Mouse (Mus musculus) liver, embryonic 14.5 days (tissue): ENCODE measurements around the gene Tlr5. TPM values are rescaled to one million over a fixed set of nuclear protein-coding genes. Genes with fewer than 3 reads are reported as not detected.

Source experiments
- ATAC-seq: fragments of 200-750 bp; cut with Nextera tagmentation; 2 replicates; pipeline ENCODE4 v1.8.0; 2017; ENCODE audit warnings: moderate number of reproducible peaks, mild to moderate bottlenecking, moderate library complexity; ENCODE audit not compliant: insufficient read depth
- DNase-seq, 3 experiments: peaks; one replicate each; pipeline ENCODE4 v3.0.0-alpha.2; 2012 to 2013; ENCODE audit warnings: low read depth in 3 of 3, low spot score in 3 of 3
- H3K27ac ChIP-seq: fragments of 300-500 bp; sonication (generic); 2 replicates; pipeline ENCODE4 v1.5.1; 2014; ENCODE audit warnings: moderate library complexity, mild to moderate bottlenecking, control low read depth, inconsistent platforms
- H3K27me3 ChIP-seq: fragments of 300-500 bp; sonication (generic); 2 replicates; pipeline ENCODE4 v1.6.1; 2014; ENCODE audit warnings: mild to moderate bottlenecking, low read length, moderate library complexity; ENCODE audit not compliant: control insufficient read depth, insufficient read depth
- H3K36me3 ChIP-seq: fragments of 300-500 bp; sonication (generic); replicated peaks from 2 replicates; pipeline ENCODE4 v1.6.1; 2014; ENCODE audit warnings: low read depth; ENCODE audit not compliant: control insufficient read depth, insufficient read depth
- H3K4me1 ChIP-seq, 2 experiments: fragments of 200-500 bp in 1 of 2; fragments of 300-500 bp in 1 of 2; sonication (generic) in 1 of 2; replicated peaks; 2 replicates each; pipeline ENCODE4 v1.6.1; 2012 to 2014; ENCODE audit warnings: antibody characterized with exemption in 1 of 2, inconsistent platforms in 1 of 2, low read length in 1 of 2; ENCODE audit not compliant: control insufficient read depth in 2 of 2, insufficient read depth in 2 of 2
- H3K4me2 ChIP-seq: fragments of 300-500 bp; sonication (generic); 2 replicates; pipeline ENCODE4 v1.6.1; 2014; ENCODE audit warnings: low read depth, mild to moderate bottlenecking, control low read depth, moderate library complexity
- H3K4me3 ChIP-seq, 2 experiments: fragments of 200-500 bp in 1 of 2; fragments of 300-500 bp in 1 of 2; sonication (generic) in 1 of 2; 2 replicates each; pipeline ENCODE4 v1.5.1; 2012 to 2014; ENCODE audit warnings: low read depth in 2 of 2, low read length in 2 of 2, mild to moderate bottlenecking in 2 of 2, control low read depth in 1 of 2, inconsistent platforms in 1 of 2, moderate library complexity in 1 of 2; ENCODE audit not compliant: insufficient read depth in 1 of 2
- H3K9ac ChIP-seq: fragments of 300-500 bp; sonication (generic); replicated peaks from 2 replicates; pipeline ENCODE4 v1.6.1; 2014; ENCODE audit warnings: mild to moderate bottlenecking, control low read depth, moderate library complexity
- H3K9me3 ChIP-seq: fragments of 300-500 bp; sonication (generic); 2 replicates; pipeline ENCODE4 v1.6.1; 2016; ENCODE audit warnings: low read length, mixed read lengths; ENCODE audit not compliant: control insufficient read depth
- CTCF ChIP-seq: IDR thresholded peaks from 2 replicates; pipeline ENCODE4 v1.5.1; 2016; ENCODE audit warnings: antibody characterized with exemption, low read depth, control low read depth
- EP300 ChIP-seq: IDR thresholded peaks from 2 replicates; pipeline ENCODE4 v1.6.1; 2016; ENCODE audit warnings: antibody characterized with exemption, low read depth
- WGBS: fragments of 180-500 bp; shearing (Covaris S2); extraction: QIAGEN DNeasy Blood & Tissue Kit; methylation state at CpG from one replicate; pipeline ENCODE4 v1.1.7; 2014; ENCODE audit not compliant: insufficient replicate concordance; 5-methylcytosine and 5-hydroxymethylcytosine counted together
- polyA plus RNA-seq, 2 experiments: library from polyadenylated mRNA; depleted of rRNA in 1 of 2; stranded (reverse) in 1 of 2; unstranded in 1 of 2; fragments of >200 nt; fragmentation: Nextera tagmentation in 1 of 2; extraction: Ambion mirVana in 1 of 2; gene quantifications; 2 replicates each; pipeline versions ENCODE4 v1.2.1 to v1.2.3; 2012 to 2014

Tlr5 gene
- polyA plus RNA-seq, 2 experiments, result 0.90 to 0.98 TPM

DNA sequence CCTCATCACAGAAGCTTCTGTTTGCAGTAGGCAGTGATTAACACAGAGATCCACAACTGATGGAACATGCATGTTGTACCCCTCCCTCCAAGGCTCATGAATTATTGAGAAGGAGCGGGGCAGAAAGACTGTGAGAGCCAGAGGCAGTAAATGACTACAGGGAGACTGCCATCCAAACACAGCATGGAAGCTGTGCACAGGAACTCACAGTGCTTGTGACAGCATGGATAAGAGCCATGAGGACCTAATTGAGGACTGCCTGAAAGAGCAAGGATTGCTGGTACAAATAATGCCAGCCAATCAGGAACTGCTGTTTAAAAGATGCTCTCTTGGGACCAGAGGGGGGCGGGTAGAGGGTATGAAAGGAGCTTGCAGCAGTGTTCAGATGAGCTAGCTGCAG is 12.7 kb upstream of the Tlr5 start:
- no peak for DNase-seq
- Histone ChIP-seq H3K27ac (no peak overlapping the region), H3K4me3 (no peak overlapping the region), H3K9ac (no peak overlapping the region), H3K36me3 (no peaks in the 10 kb centered on the region), H3K27me3 (no peaks in the 10 kb centered on the region), H3K4me2 (no peak overlapping the region), H3K4me1 (no peaks in the 10 kb centered on the region), H3K9me3 (no peaks in the 10 kb centered on the region)
- 67% methylated on average over 2 of the region's 2 CpGs for WGBS
- no peak for ATAC-seq
- TF ChIP-seq EP300 (no peak), CTCF (no peak)

- no peak for TF ChIP-seq CTCF
- TF ChIP-seq EP300, result no peak
- Histone ChIP-seq H3K27me3 (no peaks in the 10 kb centered on the region), H3K4me3 (no peak overlapping the region), H3K36me3 (no peaks in the 10 kb centered on the region), H3K27ac (no peak overlapping the region), H3K9ac (no peak overlapping the region), H3K9me3 (no peaks in the 10 kb centered on the region), H3K4me2 (no peak overlapping the region), H3K4me1 (no peaks in the 10 kb centered on the region)
- ATAC-seq (no peak), DNase-seq (no peak)
- WGBS, result 50% methylated on average over 3 of the region's 3 CpGs
Observed at GRCm38 (mm10) chr1:182943911-182944310, 10.7 kb upstream of the Tlr5 start.

DNA sequence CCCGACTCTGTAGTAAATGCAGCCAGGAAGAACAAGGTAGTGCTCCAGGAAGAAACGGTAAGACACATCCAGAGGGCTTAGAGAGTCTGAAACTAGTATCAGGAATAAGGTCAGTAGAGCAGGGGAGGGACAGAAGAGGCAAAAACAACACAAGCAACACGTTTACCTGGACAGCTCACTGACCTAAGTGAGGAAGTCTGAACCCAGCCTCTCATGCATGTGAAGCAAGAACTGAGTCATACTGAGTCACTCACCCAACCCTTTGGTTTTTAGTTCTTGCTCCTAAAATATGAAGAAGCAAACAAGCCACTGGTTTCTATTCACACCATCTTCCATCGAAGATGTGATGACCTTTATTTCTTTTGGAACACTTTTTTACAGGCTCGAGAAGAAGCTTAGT is 9.9 kb upstream of the Tlr5 start:
- DNase-seq (no peak), ATAC-seq (no peak)
- H3K36me3 ChIP-seq, result no peaks in the 10 kb centered on the region
- 40% methylated on average over 5 of the region's 5 CpGs for WGBS
- H3K4me3 ChIP-seq, result no peak overlapping the region
- no peaks in the 10 kb centered on the region for H3K27me3 ChIP-seq
- no peak overlapping the region for H3K4me2 ChIP-seq
- H3K9ac ChIP-seq, result no peak overlapping the region
- H3K9me3 ChIP-seq, result no peaks in the 10 kb centered on the region
- no peaks in the 10 kb centered on the region for H3K4me1 ChIP-seq
- H3K27ac ChIP-seq, result no peak overlapping the region
- no peak for TF ChIP-seq EP300
- no peak for TF ChIP-seq CTCF

DNA sequence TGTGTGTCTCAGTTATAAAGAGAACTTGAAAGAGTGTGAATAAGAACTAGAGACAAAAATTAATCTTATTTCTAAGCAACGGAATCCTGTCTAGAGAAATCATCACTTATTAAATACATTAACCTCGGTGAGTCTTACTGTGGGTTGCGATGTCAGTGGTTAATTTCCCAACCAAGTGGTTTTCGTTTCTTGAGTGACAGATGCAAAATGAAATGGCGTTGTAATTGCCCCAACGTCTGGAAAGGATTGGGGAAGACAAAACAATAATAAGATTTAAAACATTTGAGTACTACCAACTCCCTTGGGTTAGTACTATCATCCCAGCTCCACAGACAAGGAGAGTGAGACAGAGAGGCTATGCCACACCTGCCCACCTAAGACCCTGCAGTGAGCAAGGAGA is 9.0 kb upstream of the Tlr5 start:
- no peak for TF ChIP-seq CTCF
- no peak for TF ChIP-seq EP300
- Histone ChIP-seq H3K4me2 (no peak overlapping the region), H3K9ac (no peak overlapping the region), H3K4me3 (no peak overlapping the region), H3K36me3 (no peaks in the 10 kb centered on the region), H3K27me3 (no peaks in the 10 kb centered on the region), H3K4me1 (no peaks in the 10 kb centered on the region), H3K27ac (no peak overlapping the region), H3K9me3 (no peaks in the 10 kb centered on the region)
- DNase-seq (no peak), ATAC-seq (no peak)
- 60% methylated on average over 6 of the region's 6 CpGs for WGBS

DNA sequence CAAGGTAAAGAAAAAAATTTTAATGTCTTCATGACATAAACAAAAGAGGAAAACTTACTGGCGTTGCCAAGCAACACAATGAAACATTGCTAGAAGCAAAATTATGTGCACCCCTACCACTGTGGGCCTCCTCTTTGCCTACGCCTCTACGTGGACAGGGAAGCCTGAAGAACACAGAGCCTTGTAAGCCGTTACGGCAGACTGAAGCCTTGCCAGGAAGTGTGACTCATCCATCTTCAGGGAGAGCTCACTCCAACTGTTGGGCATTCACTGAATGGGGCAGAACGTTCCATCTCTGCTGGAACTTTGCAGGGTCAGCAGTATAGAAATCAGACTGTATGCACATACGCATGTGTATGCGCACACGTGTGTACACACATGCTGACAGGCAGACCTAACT is 3.3 kb upstream of the Tlr5 start:
- H3K9me3 ChIP-seq, result no peaks in the 10 kb centered on the region
- peaks cover 0 to 17% of the 10 kb centered on the region in 2 experiments; a peak in 2 of 4 replicates for H3K4me1 ChIP-seq
- no peak overlapping the region for H3K4me3 ChIP-seq
- no peak overlapping the region for H3K27ac ChIP-seq
- no peak for ATAC-seq
- no peak overlapping the region for H3K4me2 ChIP-seq
- H3K9ac ChIP-seq, result no peak overlapping the region
- no peaks in the 10 kb centered on the region for H3K36me3 ChIP-seq
- WGBS, result 42% methylated on average over 9 of the region's 9 CpGs
- no peaks in the 10 kb centered on the region for H3K27me3 ChIP-seq
- DNase-seq, result no peak
- TF ChIP-seq EP300, result no peak
- no peak for TF ChIP-seq CTCF

- Histone ChIP-seq H3K4me2 (no peak overlapping the region), H3K9me3 (no peaks in the 10 kb centered on the region), H3K4me1 (peaks cover 0 to 24% of the 10 kb centered on the region in 2 experiments; a peak in 2 of 4 replicates), H3K27me3 (no peaks in the 10 kb centered on the region), H3K4me3 (no peak overlapping the region), H3K27ac (no peak overlapping the region), H3K9ac (no peak overlapping the region), H3K36me3 (no peaks in the 10 kb centered on the region)
- TF ChIP-seq CTCF, result no peak
- TF ChIP-seq EP300, result no peak
- DNase-seq, result no peak
- ATAC-seq, result no peak
- WGBS, result 18% methylated on average over 3 of the region's 3 CpGs
Observed at GRCm38 (mm10) chr1:182953165-182953564, 1.4 kb upstream of the Tlr5 start.
